Mouse (Mus musculus): ENCODE measurements at regions not wholly inside any gene's neighbourhood (a gene's known extent, or its start where the extent isn't known, plus 50 kb on each side); places are given as distances from the start of the nearest gene placed in this dataset.

DNA sequence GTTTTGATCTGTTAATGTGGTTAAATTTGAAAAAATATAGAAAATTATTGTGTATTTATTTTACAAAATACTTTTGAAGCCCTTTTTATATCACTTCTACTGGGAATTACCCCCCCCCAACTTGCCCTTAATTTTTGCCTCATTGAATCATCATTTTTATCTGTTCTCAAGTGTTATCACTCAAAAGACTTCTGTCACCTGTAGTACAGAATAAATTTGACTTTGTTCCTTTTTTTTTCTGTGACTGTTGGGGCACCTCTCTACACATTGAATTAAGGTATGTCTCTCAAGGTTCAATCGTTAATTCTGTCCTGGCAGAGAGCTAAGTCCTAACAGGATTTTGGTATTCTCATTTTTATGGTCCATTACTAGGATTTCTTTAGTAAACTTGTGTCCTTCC is 1123.0 kb upstream of the Cited2 start:
- DNase-seq, result no peak

DNA sequence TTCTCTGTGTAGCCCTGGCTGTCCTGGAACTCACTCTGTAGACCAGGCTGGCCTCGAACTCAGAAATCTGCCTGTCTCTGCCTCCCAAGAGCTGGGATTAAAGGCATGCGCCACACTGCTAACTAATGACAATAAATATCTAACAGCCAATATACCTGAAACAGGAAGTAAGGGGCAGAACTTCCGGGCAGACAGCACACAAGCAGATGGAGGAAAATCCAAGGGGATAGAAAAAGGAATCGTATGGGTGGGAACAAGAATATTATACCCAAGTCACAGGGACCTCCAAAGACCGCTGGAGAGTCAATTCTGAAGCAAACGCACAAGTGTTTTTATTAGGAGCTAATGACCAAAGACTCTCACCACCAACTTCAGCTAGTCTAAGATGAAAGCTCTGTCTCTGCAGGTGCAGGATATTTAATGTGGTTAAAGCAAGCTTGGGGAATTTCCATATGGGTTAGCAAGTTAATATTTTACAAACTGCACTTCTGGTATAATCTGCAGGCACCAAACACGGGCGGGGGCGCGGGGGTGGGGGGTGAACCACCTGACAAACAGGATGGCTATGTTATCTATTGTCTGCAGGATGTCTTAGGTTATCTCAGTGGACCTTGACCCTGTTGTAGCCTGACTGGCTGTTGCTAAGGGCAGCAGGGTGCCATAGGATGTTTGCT is 1122.3 kb upstream of the Cited2 start:
- DNase-seq, result no peak

DNA sequence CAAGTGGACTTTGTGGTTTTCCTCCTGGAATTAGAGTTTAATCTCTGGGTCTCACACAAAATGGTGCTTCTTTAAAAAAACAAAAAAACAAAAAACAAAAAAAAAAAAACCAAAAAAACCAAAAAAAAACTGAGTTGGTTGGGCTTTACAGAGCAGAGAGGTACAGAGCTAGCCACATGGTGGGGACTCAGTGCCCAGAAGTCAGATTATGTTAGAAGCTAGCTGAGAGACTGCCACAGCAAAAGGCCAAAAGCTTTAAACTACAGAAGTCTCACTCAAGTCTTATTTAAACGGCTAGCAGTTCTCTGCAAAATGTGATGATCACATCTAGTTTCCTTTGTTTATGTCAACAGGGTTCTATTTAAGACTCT is 1121.8 kb upstream of the Cited2 start:
- no peak for DNase-seq

DNA sequence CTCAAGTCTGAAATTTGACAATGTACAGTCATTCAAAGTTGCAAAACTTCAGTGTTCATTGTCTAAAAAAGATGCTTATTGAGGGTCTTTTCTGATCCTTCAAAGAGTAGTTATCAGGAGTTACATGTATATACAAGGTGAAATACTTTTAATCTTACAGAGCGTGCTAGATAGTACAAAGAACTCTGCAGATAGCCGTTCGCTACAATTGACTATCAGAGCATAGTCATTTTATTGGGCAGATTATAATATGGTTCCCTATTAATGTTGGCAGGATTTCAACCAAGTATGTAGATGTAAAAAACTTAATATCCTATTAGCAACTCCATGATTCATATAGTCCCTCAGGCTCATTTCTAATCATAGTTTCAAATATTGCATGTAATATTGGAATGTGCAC is 1114.7 kb upstream of the Cited2 start:
- DNase-seq, result no peak

DNA sequence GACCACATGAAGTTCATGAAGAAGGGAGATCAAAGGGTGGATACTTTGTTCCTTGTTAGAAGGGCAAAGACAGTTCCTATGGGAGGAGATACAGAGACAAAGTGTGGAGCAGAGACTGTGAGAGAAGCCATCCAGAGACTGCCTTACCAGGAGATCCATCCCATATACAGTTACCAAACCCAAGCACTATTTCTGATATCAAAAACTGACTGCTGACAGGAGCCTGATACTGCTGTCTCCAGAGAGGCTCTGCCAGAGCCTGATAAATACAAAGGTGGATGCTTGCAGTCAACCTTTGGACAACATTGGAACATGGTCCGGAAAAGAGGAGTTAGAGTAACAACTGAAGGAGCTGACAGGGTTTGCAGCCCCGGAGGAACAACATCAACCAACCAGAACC is 1104.3 kb upstream of the Cited2 start:
- DNase-seq, result no peak

DNA sequence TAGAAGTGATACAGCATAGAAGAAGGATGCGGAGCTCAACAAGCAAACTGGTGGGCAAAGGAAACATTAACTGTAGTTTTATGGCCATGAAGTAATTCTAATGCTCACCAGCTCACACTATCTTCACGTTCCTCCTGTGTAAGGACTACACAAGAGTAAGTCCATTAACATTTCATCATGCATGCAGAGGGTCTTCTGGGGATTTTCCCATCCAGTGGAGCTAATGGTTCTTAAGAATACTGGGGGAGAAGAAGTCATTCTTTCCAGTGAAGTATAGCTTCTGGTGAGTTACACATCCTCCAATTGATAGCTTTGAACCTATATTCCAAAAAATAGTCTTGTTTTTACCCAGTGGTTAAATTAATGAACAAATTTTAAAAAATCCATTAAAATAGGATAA is 1103.4 kb upstream of the Cited2 start:
- no peak for DNase-seq

DNA sequence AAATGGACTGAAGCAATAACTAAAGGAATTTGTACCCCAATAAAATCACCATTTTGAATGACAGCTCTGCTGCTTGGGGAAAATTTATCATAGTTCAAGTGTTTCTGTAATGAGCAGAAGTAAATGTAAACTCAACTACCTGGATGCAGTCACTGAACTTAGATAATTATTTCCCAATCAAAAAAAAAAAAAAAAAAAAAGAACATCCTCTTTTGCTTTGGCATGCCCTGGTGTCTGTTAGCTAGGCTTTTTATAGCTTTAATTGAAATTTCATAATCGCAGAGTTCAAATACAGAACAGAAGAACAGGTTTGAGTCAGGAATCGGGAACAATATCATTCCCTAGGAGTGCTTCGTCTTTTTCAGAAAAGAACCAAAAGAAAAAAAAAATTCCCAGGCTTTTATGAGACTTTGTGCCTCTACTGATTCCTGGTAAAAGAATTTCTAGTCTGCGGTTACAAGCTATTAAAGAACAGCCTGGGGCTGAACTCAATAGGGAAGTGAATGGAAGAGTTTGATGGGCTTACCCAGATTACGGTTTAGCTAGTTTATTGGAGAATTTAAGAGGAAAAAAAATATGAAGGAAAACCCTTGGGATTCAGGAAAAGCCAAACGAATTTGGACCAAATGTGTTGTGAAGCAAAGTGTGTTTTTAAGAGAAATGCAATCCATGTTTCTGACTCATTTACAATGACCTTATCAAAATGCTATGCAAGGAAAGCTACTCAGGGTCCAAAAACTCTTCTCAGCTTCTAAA is 1102.0 kb upstream of the Cited2 start:
- no peak for DNase-seq

DNA sequence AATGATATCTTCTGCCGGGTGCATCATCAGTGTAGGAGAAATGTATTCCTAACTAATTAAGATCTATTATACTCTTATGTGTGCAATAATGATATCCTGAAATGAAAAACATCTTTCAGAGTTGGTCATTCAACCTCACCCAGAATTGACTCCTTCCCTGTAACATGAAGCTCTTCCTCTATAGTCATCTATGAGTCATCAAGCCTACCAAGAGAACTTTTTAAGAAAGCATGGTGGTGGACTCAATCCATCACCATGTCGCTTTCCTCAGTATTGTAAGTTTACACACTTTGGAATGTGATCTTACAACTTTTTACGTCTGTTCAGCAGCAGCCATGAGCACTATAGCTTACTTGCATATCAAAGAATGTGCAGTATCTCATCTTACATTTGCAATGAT is 1100.2 kb upstream of the Cited2 start:
- no peak for DNase-seq

DNA sequence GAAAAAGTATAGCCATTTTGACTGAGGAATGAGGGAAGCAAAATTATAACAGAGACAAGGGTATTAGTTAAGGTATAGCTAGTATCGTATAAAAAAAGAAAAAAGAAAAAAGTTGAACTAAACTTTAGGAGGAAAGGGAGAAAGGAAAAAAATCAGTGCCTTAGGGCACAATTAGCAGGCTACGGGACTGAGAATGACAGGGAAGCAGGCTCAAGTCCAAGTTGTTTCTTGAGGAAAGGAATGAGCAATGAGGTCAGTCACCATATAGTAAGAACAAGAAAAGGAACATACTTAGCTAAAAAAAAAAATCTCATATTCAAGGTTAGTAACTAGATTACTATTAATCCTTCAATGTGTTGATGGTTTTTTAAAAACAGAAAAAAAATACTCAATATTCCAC is 1089.8 kb upstream of the Cited2 start:
- no peak for DNase-seq

DNA sequence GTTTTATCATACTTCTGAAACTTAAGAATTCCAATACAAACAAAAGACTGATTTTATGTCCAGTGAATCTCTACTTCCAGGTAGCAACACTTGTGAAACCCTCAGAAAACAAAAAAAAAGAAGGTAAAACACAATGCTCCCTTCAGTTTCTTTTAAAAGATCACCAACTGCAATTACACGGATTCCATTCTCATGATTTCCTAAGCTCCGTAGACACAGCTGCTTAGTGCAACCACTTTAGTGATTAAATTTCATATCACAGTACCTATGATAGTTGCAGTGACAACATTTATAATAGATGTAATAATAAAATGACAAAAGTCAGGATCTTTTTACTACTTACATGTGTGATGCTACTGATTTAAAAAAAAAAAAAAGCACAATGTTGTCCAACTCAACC is 1087.6 kb upstream of the Cited2 start:
- no peak for DNase-seq

DNA sequence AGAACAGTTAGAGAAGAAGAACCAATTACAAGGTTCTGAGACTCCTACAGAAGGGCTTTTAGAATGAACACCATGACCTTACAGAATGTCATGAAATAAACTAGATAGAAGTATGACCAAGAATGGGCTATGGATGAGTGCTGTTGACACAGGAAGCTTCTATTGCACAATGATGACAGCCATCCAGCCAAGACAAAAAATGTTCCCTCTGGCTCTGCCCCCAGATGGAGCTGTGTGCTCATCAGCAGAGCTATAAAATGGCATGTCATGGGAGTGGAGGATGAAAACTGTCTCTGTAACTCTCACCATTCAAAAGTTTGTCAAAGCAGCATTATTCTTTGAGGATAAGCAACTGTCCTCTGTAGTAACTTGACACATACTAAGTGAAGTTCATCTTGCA is 1086.0 kb upstream of the Cited2 start:
- DNase-seq, result peak; percentile 32

DNA sequence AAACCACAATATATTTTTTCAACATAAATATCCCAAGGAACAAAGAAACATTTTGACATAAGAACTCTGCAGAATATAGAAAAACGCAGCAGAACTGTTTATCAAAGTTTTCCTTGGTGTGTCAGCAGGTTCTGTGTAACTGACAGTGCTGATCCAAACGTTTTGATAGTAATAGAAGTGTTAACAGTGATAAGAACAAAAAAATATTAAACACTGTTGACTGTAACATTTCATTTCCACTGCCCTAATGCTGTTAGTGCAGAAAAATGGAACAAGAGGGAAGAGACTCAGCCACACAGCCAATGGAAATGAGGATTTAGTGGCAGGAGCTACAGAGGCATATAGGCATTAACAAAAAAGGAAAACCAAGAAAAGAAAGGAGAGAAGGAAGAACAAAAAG is 1084.9 kb upstream of the Cited2 start:
- no peak for DNase-seq

DNA sequence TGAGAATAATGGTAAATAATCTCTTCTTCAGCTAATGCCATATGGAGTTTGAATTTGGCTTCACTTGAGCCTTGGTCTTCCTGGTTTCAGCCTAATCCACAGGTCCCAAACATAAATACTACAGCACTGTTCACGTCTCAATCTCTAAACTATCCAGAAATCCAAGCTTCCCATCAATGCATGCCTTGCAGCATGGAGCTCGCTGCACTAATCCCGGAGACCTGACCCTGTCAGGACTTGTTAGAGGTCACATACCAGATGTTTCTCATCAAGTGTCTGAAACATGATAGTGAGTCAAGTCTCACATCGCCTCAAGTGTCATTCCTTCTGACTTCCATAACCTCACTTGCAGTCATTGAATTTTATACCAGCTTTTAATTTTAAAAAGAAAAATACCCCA is 1082.9 kb upstream of the Cited2 start:
- no peak for DNase-seq

DNA sequence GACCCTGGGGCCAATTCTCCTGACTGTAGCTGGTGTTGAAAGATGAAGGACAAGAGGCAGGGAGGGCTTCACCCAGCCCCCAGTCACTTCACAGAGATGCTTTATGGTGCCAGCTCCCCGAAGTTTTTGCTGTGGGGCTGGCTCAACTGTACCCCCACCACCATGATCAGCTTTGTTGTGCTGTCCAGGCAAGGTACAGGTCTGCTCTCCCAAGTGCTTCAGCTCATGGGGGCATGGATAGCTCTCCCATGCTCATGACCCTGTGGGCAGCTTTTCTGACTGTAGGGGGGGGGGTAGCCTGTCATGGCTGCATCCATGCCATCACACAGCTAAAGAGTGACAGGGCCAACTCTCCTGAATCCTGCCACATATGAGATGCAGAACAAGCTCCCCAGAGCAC is 1072.9 kb upstream of the Cited2 start:
- no peak for DNase-seq

DNA sequence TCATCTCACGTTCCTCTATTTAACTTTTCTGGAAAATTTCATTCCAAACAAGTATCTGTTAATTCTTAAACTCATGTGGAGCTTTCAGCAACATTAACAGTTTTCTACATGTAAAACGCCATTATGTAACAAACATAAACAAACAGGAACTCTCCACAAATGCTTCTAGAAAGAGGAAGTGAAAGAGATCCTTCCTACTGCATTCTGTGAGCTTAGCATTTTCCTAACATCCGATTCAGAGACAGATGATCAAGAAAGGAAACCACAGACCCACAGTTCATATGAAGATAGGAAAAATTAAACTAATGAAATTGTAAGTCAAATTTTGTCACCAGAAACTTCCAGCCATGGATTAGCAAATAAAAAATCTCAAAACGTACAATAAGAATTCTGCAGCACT is 1070.6 kb upstream of the Cited2 start:
- no peak for DNase-seq

DNA sequence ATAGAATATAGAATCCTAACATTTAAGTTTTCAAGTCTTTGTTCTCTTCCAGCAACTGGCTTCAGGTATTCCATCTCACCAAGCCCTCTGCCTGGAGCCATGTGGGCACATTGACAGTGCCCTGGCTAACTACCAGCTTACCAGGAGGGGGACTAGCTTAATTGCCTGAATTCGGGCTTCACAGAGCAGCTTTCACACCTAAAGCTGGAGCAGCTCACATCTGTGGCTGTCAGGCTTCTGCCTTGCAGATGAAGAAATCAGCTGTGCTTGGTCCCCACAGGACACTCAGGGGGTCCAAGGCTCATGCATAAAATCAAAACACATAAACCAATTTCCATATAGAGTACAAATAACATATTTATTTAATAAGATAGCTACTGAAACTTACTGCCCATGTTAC is 1058.5 kb upstream of the Cited2 start:
- no peak for DNase-seq

DNA sequence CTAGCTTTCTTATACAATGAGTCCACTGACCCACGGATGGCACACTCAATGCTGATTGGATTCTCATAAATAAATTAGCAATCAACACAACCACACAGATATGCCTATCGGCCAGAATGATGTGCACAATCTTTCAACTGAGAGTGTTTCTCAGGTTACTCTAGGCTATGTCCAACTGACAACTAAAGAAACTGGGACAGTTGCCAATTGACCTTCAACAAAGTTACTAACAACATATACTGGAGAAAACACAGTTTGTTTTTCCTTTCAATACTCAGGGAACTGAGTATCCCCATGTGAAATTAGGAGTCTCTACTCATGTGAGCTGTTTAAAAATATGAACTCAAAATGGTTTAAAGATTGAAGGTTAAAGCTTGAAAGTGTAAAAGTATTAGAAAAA is 1052.7 kb upstream of the Cited2 start:
- DNase-seq, result no peak

DNA sequence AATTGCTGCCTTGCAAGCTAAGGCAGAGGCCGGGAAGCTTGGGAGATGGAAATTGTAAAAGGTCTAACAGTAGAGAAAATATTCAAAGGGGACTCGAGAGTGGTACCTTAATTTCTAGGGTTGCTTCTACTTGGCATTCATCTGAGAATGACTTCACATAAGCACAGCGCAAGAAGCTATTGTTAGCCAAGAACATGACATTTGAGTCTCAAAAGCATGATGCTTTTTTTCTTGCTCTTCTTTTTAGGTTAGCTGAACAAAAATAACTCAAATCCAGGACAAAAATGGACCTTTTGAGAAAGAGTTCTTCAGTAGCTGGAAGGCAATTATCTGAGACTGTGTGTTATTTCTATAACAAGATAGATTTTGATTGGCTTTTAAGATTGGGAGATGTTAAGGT is 1042.0 kb upstream of the Cited2 start:
- DNase-seq, result no peak

DNA sequence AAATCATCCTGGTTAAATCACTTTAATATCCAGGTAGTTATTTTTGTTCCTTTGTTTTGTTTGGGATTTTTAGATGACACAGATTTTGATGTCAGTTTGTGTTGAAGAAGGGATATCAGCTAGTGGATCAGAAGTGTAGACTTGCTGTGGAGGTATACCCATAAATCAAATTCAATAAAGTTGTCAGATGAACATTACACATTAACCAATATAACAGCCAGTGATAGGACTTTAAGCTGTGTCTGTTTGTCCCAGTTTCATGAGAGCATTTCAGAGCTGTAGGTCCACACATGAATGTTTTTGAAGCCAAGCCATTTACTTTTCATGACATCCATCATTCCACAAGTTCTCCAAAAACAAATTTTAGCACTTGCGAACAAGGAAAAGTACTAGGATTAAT is 1037.7 kb upstream of the Cited2 start:
- DNase-seq, result no peak

DNA sequence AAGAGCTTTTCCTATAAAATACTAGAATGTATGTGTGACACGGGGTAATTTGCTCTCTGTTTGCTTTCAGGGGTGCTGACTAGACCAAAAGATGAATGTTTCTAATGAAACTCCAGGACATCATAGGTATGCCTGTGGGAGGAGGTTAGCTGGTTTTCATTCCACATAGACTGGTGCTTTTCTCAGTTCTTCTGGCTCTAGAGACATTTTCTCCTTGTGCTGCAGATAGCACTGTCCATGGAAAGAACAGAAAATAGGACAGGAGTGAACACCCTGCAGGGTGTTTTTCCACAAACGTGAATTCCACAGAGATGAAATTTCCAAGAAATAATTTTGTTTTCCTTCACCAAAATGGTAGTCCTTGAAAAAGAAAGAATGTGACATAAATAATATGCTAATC is 1016.0 kb upstream of the Cited2 start:
- no peak for DNase-seq

DNA sequence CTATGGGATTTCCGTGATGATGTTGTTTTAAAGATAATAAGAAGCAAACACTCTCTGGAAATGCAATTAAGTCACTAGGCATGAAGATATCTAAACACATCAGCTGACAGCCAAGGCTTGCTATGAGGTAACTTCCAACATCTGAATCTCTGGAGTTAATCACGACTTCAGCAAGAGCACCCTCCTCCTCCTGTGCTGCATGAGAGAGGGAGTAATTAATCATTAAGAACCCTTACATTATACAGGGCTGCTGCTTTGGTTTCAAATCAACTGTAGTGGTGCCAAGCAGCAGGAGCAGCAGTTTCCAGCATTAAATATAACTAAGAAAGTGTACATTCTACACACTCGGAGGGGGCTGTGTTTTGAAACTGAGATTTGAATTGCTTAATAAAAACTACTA is 1009.9 kb upstream of the Cited2 start:
- DNase-seq, result no peak

DNA sequence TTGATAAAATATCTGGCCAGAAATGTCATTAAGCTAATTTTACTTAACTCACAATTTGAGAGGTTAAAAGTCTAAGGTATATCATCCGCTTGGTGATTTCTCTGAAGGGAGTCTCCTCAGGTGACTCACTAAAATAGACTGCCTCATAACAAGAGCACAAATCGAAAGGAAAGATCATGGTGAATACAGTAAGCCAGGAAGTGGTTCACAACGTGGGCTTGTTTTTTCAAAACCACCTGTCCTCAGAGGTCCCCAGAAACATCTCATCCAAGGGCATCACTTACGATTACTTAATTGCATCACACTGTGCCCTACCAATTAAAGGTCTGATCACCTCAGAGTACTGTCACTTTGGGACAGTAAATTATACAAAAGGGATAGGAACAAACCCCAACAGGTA is 1009.0 kb upstream of the Cited2 start:
- no peak for DNase-seq

DNA sequence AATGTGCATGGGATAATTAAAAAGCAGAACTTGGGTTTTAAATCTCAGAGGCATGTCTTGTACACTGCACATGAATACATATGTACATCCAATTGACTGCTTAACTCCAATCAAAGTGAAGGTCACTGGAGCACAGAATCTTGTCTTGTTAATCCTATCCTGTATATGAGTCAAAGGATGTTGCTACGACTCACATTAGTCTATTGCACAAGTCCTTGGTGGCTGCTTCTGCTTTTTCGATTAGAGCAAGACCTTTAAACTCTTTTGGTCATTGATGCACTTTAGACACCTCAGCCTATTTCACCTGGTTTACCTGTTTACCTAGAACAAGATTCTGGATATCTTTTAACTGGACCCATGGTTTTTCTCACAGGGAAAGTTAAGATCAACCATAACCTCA is 1008.5 kb upstream of the Cited2 start:
- no peak for DNase-seq

DNA sequence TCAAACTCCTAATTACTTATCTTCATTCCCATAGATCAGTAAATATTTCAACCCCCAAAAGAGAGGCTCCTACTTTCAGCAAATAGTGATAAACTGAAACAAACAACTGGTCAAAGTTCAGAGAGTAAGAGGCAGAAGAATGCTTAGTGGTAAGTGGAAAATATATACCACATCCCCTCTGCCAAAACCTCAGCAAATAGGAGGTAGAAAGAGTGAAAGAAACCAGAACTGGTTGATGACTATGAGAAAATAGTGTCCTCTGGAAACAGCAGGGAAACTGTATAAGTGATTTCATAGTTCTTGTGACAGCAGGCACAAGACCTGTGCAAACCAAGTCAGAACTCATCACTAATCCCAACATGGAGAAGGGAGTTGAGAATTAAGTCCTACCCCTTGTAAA is 980.8 kb upstream of the Cited2 start:
- DNase-seq, result no peak

DNA sequence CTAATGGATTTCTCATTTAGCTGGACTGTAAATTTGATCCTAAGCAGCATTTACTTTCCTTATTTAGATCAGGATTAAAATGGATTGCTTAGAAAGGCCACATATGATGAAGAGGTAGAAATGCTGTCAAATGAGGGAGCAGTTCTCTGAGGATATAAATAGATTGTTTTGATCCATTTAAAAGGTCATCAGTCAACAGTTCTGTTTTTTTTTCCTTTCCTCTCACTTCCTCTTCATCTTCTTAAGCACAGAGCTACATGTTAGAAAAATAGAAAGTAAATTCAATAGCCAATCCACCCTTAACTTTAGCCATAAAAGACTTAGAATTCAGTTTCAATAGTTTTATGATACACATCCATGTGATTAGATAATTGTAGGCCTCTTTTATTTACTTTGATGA is 971.5 kb upstream of the Cited2 start:
- DNase-seq, result no peak

Data from heart, postnatal 4 days (tissue).